Mouse (Mus musculus) left cerebral cortex, postnatal 4 days (tissue): ENCODE results near the gene Bhmt2. TPM values are rescaled to one million over a fixed set of nuclear protein-coding genes. Genes with fewer than 3 reads are reported as not detected.

Source experiments
- DNase-seq: peaks from one replicate; pipeline ENCODE4 v3.0.0-alpha.2; 2022
- intact Hi-C: fragments of 180-260 bp; cut with DNase I; formaldehyde crosslinking; loops from one replicate; pipeline ENCODE4 v1.15.1; 2025
- total RNA-seq, 2 experiments: library from RNA; stranded (reverse); gene quantifications; 2 replicates each; pipeline ENCODE4 v1.2.3; 2021

The Bhmt2 gene
- total RNA-seq, result under 1 TPM in 1 of 2 experiments, not detected in 1; 0.20 TPM

DNA sequence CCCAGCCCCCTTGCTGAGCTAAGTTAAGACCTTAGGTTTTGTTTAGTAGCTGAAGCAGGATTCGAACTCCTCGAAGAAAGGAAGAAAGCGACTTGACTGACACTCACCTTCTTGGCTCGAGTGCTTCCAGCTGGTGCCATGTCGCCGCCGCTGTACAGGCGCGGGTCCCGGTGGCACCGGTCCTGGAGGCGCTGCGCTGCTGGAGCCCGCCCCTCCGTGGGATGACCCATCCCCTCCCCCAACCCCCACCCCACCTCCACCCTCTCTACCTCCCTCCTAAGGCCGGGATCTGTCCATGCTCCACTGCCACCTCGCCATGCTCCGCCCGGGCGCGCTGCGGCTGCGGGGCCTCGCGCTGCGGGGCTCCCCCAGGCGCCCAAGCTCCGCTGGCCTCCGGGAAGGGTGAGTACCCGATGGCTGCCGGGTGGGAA is at the start of gene Bhmt2, which contains the start of gene Dmgdh:
Bhmt2 (minus strand) TSS at position 172 of the 431 bp plus-strand sequence.
Dmgdh (plus strand) TSS at position 303 of the 431 bp plus-strand sequence.
- intact Hi-C loops, result no loop called here
- DNase-seq, result no peak

DNA sequence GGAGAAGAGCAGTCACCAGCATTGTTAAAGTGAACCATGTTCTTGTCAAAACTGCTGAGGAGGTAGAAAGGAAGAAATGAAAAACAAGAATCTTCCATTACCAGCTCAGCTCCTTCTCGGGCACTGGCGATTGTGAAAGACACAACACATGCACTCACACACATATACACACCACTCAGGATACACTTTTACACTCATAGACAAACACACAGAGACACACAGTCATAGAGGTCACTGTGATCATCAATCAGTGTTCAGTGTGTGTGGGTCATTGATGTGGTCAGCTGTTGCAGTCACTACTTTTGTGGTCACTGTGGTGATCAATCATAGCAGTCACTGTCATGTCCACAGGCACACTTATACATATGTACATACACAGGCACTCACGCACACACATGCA is 49.4 kb upstream of the Bhmt2 start:
- intact Hi-C loops, result loop anchor here (5.0 kb wide), 1 partner anchor 111 kb away; no protein-coding TSS in a partner anchor
- no peak for DNase-seq

DNA sequence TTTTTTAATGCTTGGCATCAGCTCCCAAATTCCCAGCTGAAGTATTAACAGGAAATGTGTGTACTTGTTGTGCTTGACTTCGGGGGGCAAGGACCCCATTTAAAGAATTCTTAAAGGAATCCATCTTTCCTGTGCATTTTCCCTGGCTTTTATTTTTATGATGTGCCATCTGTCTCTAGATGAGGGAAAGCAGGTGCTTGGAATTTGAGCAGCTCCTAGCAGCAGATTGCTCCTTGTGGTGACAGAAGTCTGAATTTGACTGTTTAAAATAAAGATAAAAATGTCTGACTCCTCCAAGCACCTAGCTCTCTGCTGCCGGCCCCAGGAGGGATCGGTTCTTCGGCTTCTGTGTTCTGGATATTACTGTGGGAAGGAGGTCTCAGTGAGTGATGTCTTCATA is 47.8 kb upstream of the Bhmt2 start:
- no peak for DNase-seq

GRCm38 (mm10) chr13:93718948-93719347 is 44.8 kb upstream of the Bhmt2 start:
- intact Hi-C loops, result loop anchor here (10.0 kb wide), 2 partner anchors 414 to 964 kb away; no protein-coding TSS in a partner anchor
- DNase-seq, result peak; percentile 79

More for the DNA sequence above, 47.8 kb upstream of the Bhmt2 start:
- intact Hi-C loops, result loop anchor here (5.0 kb wide), 1 partner anchor 110 kb away; no protein-coding TSS in a partner anchor

DNA sequence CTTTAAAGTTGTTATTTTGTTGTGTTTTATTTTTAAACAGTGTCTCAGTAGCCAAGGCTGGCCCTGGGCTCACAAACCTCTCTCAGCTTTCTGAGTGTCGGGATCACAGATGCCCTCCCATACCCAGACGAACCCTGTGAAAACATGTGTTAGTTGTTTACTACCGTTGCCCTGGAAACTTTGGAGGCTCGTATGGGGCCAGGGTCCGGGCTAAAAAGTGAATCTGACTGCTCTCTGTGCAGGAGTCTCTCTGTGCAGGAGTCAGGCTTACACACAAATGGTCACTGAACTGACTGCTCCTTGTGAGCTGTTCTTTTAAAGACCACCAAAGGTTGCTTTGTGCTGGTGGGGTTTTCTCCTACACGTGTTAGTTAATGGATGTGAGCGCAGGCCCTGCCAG is 43.0 kb upstream of the Bhmt2 start:
- DNase-seq, result no peak
- intact Hi-C loops, result loop anchor here (10.0 kb wide), 2 partner anchors 412 to 962 kb away; no protein-coding TSS in a partner anchor

- no peak for DNase-seq
- intact Hi-C loops, result loop anchor here (10.0 kb wide), 2 partner anchors 409 to 959 kb away; no protein-coding TSS in a partner anchor
Observed at GRCm38 (mm10) chr13:93713826-93714225, 39.7 kb upstream of the Bhmt2 start.

GRCm38 (mm10) chr13:93712362-93712761 is 38.3 kb upstream of the Bhmt2 start:
- no peak for DNase-seq
- intact Hi-C loops, result loop anchor here (10.0 kb wide), 2 partner anchors 408 to 958 kb away; no protein-coding TSS in a partner anchor

DNA sequence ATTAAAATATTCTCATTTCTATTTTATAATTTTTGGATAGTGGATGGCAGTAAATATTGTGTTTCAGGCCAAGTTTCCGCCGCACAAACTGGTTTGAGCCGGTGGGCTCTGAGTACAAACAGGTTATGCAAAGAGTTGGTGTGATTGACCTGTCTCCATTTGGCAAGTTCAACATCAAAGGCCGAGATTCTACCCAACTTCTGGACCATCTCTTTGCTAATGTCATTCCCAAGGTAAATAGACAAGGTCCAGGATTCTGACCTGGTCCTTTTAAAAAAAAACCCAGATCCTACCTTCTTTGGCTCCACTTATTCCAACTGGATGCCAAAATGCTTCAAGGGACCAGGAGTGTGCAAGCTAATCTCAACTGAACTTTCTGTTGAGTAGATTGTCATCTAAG is 37.1 kb upstream of the Bhmt2 start:
- intact Hi-C loops, result loop anchor here (10.0 kb wide), 2 partner anchors 406 to 956 kb away; no protein-coding TSS in a partner anchor
- DNase-seq, result no peak

GRCm38 (mm10) chr13:93710325-93710724 is 36.2 kb upstream of the Bhmt2 start:
- intact Hi-C loops, result loop anchor here (10.0 kb wide), 2 partner anchors 406 to 956 kb away; no protein-coding TSS in a partner anchor
- DNase-seq, result no peak

DNA sequence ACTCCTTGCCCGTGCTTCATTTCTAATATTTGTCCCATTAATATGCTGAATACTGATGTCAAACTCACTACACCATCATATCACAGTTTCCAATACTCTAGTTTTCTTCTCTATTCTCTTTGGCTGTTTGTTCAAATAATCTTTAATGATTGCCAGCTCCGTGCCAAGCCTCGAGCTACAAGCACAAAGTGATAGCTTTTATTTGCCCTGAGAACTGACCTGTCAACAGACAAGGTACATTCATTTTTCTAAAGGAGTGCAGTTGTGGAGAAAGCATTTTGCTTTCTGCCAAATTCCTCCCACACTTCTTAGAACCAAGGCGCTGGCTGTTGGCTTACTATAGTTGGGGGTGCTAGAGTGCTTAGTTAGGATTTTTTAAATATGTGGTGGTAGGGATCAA is 33.2 kb upstream of the Bhmt2 start:
- intact Hi-C loops, result no loop called here

GRCm38 (mm10) chr13:93705697-93706096 is 31.6 kb upstream of the Bhmt2 start:
- DNase-seq, result no peak
- intact Hi-C loops, result no loop called here

More for the DNA sequence above, 33.2 kb upstream of the Bhmt2 start:
- no peak for DNase-seq

- intact Hi-C loops, result no loop called here
- no peak for DNase-seq
Observed at GRCm38 (mm10) chr13:93698866-93699265, 24.8 kb upstream of the Bhmt2 start.

GRCm38 (mm10) chr13:93690821-93691220 is 16.7 kb upstream of the Bhmt2 start:
- intact Hi-C loops, result no loop called here
- DNase-seq, result no peak

DNA sequence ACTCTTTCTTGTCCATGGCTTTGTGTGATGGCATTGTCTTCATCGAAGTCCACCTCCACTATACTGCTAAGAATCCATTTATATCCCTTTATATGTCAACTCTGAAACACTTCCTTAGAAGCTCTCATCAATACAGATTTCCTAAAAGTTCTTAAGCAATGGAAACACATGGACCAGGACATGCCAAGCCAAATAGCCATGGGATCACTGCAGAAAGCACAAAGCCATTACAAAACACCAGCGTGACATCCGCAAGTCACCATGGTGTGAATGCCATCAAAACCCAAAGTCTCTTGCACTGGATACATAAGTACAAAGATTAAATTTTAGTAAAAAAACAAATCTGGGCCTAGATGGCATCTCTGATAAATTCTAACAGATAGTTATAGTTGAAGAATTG is 15.5 kb upstream of the Bhmt2 start:
- intact Hi-C loops, result no loop called here
- no peak for DNase-seq

- DNase-seq, result no peak
Observed at GRCm38 (mm10) chr13:93687321-93687720, 13.2 kb upstream of the Bhmt2 start.

GRCm38 (mm10) chr13:93685226-93685625 is 11.1 kb upstream of the Bhmt2 start:
- intact Hi-C loops, result no loop called here
- DNase-seq, result no peak

More at GRCm38 (mm10) chr13:93687321-93687720, 13.2 kb upstream of the Bhmt2 start:
- intact Hi-C loops, result no loop called here

GRCm38 (mm10) chr13:93683336-93683735 is 9.2 kb upstream of the Bhmt2 start:
- intact Hi-C loops, result no loop called here
- no peak for DNase-seq

DNA sequence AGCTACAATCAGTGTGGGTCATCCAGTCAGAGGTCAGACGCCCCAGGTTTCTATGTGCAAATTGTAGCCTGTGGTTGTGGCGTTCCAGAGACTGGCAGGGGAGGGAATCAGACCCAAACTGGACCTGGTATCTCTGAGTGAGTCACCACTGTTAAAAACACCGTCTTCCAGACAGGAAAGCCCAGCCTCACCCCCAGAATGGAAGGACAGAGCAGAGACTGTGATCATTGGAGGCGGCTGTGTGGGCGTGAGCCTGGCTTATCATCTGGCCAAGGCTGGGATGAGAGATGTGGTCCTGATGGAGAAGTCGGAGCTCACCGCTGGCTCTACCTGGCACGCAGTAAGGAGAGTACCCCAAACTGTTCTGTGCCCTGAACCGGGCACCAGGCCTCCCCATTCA is 2.8 kb upstream of the Bhmt2 start:
- intact Hi-C loops, result no loop called here
- DNase-seq, result no peak

GRCm38 (mm10) chr13:93673296-93673695 is 806 bp downstream of the Bhmt2 start:
- DNase-seq, result no peak
- intact Hi-C loops, result no loop called here

DNA sequence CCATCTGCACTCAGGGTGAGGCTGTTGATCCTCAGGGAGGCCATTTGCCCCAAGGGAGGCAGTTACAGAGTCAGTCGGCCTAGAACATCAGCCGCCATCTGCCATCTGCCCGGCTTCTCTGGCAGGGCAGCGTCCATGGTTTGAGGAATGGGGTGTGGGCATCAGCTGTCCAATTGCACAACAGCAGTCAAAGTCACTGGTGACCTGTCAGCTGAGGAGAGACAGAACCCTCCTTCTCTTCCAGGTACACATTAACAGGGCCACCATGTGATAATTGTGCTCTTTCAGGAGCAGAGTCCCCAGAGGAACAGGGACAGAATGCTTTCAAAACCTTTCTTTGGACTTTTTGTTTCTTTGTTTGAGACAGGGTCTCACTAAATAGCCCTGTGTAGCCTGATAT is 1.7 kb downstream of the Bhmt2 start:
- intact Hi-C loops, result no loop called here
- no peak for DNase-seq

- intact Hi-C loops, result no loop called here
- DNase-seq, result no peak
Observed at GRCm38 (mm10) chr13:93667586-93667985, 6.5 kb downstream of the Bhmt2 start.

- peak; percentile 14 for DNase-seq
- intact Hi-C loops, result no loop called here
Observed at GRCm38 (mm10) chr13:93657941-93658340, 16.2 kb downstream of the Bhmt2 start.

GRCm38 (mm10) chr13:93653382-93653781 is 20.7 kb downstream of the Bhmt2 start:
- intact Hi-C loops, result no loop called here
- no peak for DNase-seq
